Mouse (Mus musculus): ENCODE results near the gene Mapkapk3. TPM values are rescaled to one million over a fixed set of nuclear protein-coding genes. Genes with fewer than 3 reads are reported as not detected.
A peak's percentile ranks its signal among the peaks of the same experiment; 100 is the strongest.

Mapkapk3 gene
- total and polyA plus RNA-seq, 3 experiments, result 42.3 to 49.9 TPM; not detected in 1

- TF ChIP-seq POLR2A (IDR thresholded peaks at IDR 0.05; ENCODE audit: control insufficient read depth in 1 of 2, insufficient read depth in 1 of 2, low read depth in 1 of 2, low read length in 2 of 2, poor library complexity in 1 of 2) (peak; percentile 31 to 79; a peak in 2 of 4 replicates), KAT2A (conservative IDR thresholded peaks at IDR 0.05; ENCODE audit: low read depth, low read length) (no peak; the same call in 1 of the 2 replicates), MEF2A (IDR thresholded peaks at IDR 0.05; ENCODE audit: extremely low read depth, insufficient replicate concordance, low read depth, low read length, poor library complexity, severe bottlenecking) (no peak), USF2 (IDR thresholded peaks at IDR 0.05; ENCODE audit: borderline replicate concordance in 1 of 2, insufficient read depth in 1 of 2, low read depth in 1 of 2, low read length in 2 of 2) (no peak), CTCF (IDR thresholded peaks at IDR 0.05 in 2 of 3, conservative IDR thresholded peaks at IDR 0.05 in 1 of 3; ENCODE audit: control insufficient read depth in 1 of 3, insufficient read depth in 1 of 3, low read depth in 2 of 3, low read length in 3 of 3, poor library complexity in 1 of 3, severe bottlenecking in 1 of 3) (no peak), ETS1 (IDR thresholded peaks at IDR 0.05; ENCODE audit: low read depth, low read length) (peak; percentile 87), POLR2AphosphoS5 (IDR thresholded peaks at IDR 0.05; ENCODE audit: borderline replicate concordance, low read depth, low read length) (no peak), MAFK (IDR thresholded peaks at IDR 0.05; ENCODE audit: borderline replicate concordance, low read depth, low read length) (no peak; the same call in 1 of the 2 replicates), JUND (IDR thresholded peaks at IDR 0.05; ENCODE audit: low read depth, low read length) (peak; percentile 65; the same call in 1 of the 2 replicates), MYB (IDR thresholded peaks at IDR 0.05; ENCODE audit: low read depth, low read length) (no peak), ELF1 (IDR thresholded peaks at IDR 0.05; ENCODE audit: low read depth, low read length) (no peak), MAX (IDR thresholded peaks at IDR 0.05; ENCODE audit: low read length) (no peak), BHLHE40 (IDR thresholded peaks at IDR 0.05; ENCODE audit: borderline replicate concordance, low read depth, low read length) (0 out of 2 replicates have a peak, but pooled peaks have one; percentile 32)
Measured at GRCm38 (mm10) chr9:107312811-107313584, 23.3 kb upstream of the Mapkapk3 start (continued).

GRCm38 (mm10) chr9:107309600-107309999 is 19.9 kb upstream of the Mapkapk3 start:
- TF ChIP-seq EP300 (IDR thresholded peaks at IDR 0.05; ENCODE audit: low read depth in 1 of 2, low read length in 2 of 2) (no peak), SMC3 (IDR thresholded peaks at IDR 0.05; ENCODE audit: low read depth, low read length) (no peak), CHD1 (IDR thresholded peaks at IDR 0.05; ENCODE audit: low read depth, low read length) (no peak), TCF12 (IDR thresholded peaks at IDR 0.05; ENCODE audit: low read depth, low read length) (no peak)
- Histone ChIP-seq H3K4me1 (ENCODE audit: control insufficient read depth in 1 of 2, insufficient read depth in 2 of 2, low read length in 2 of 2) (peaks cover 19 to 51% of the 10 kb centered on the region in 2 experiments), H3K79me2 (ENCODE audit: control insufficient read depth, insufficient read depth, low read length, poor library complexity) (no peaks in the 10 kb centered on the region), H3K4me3 (ENCODE audit: control insufficient read depth in 1 of 2, insufficient read depth in 1 of 2, low read depth in 2 of 2, low read length in 2 of 2) (no peak overlapping the region), H3K27ac (ENCODE audit: control insufficient read depth, low read depth, low read length) (no peak overlapping the region), H3K9me3 (replicated peaks; ENCODE audit: insufficient read depth, low read length) (no peaks in the 10 kb centered on the region), H3K36me3 (ENCODE audit: control insufficient read depth in 1 of 2, insufficient read depth in 2 of 2, low read length in 2 of 2) (peaks cover 0 to 33% of the 10 kb centered on the region in 2 experiments; a peak in 2 of 4 replicates), H3K27me3 (ENCODE audit: control insufficient read depth in 1 of 2, insufficient read depth in 2 of 2, low read length in 2 of 2) (no peaks in the 10 kb centered on the region), H3K9ac (ENCODE audit: control insufficient read depth, low read depth, low read length, poor library complexity, severe bottlenecking) (no peak overlapping the region)
- DNase-seq (ENCODE audit: low read depth, low spot score), result no peak
